Mouse (Mus musculus) neural tube, embryonic 11.5 days (tissue): ENCODE data around the gene Brms1. TPM values are rescaled to one million over a fixed set of nuclear protein-coding genes. Genes with fewer than 3 reads are reported as not detected.

Experiments
- ATAC-seq: fragments of 200-750 bp; cut with Nextera tagmentation; 2 replicates; pipeline ENCODE4 v1.8.0; 2017; ENCODE audit warnings: moderate number of reproducible peaks, mild to moderate bottlenecking, moderate TSS enrichment, moderate library complexity; ENCODE audit not compliant: insufficient read depth, low FRiP score, low TSS enrichment
- DNase-seq: peaks from one replicate; pipeline ENCODE4 v3.0.0-alpha.2; 2015; ENCODE audit warnings: low spot score
- H3K27ac ChIP-seq: fragments of 300-500 bp; sonication (generic); 2 replicates; pipeline ENCODE4 v1.5.1; 2014; ENCODE audit warnings: low read depth, mild to moderate bottlenecking, low read length
- H3K27me3 ChIP-seq: fragments of 300-500 bp; sonication (generic); 2 replicates; pipeline ENCODE4 v1.6.1; 2014; ENCODE audit warnings: mild to moderate bottlenecking, low read length, mixed read lengths; ENCODE audit not compliant: control insufficient read depth, insufficient read depth
- H3K36me3 ChIP-seq: fragments of 300-500 bp; sonication (generic); 2 replicates; pipeline ENCODE4 v1.6.1; 2014; ENCODE audit warnings: mild to moderate bottlenecking, low read length, moderate library complexity, mixed read lengths; ENCODE audit not compliant: control insufficient read depth, insufficient read depth
- H3K4me1 ChIP-seq: fragments of 300-500 bp; sonication (generic); 2 replicates; pipeline ENCODE4 v1.6.1; 2014; ENCODE audit warnings: low read length, mixed read lengths; ENCODE audit not compliant: control insufficient read depth, insufficient read depth
- H3K4me2 ChIP-seq: fragments of 300-500 bp; sonication (generic); 2 replicates; pipeline ENCODE4 v1.6.1; 2014; ENCODE audit warnings: low read depth, mild to moderate bottlenecking, moderate library complexity
- H3K4me3 ChIP-seq: fragments of 300-500 bp; sonication (generic); 2 replicates; pipeline ENCODE4 v1.5.1; 2014; ENCODE audit warnings: low read depth, low read length
- H3K9ac ChIP-seq: fragments of 300-500 bp; sonication (generic); 2 replicates; pipeline ENCODE4 v1.6.1; 2014; ENCODE audit warnings: mild to moderate bottlenecking, low read length
- H3K9me3 ChIP-seq: fragments of 300-500 bp; sonication (generic); 2 replicates; pipeline ENCODE4 v1.6.1; 2016; ENCODE audit warnings: low read length; ENCODE audit not compliant: control insufficient read depth
- WGBS: fragments of 180-500 bp; shearing (Covaris S2); extraction: QIAGEN DNeasy Blood & Tissue Kit; methylation state at CpG from one replicate; pipeline ENCODE4 v1.1.7; 2014; 5-methylcytosine and 5-hydroxymethylcytosine counted together
- polyA plus RNA-seq: library from polyadenylated mRNA; unstranded; fragments of >200 nt; fragmentation: Nextera tagmentation; extraction: Ambion mirVana; gene quantifications from 2 replicates; pipeline ENCODE4 v1.2.1, GENCODE M21; 2014

The Brms1 gene
- polyA plus RNA-seq, 1 experiment from 2014 or later: 78.9 TPM

GRCm38 (mm10) chr19:5048138-5049056 is 7.2 kb downstream of the Brms1 start:
- Histone ChIP-seq H3K4me1 (no peaks in the 10 kb centered on the region), H3K36me3 (peaks cover 6% of the 10 kb centered on the region), H3K4me3 (no peak overlapping the region)

DNA sequence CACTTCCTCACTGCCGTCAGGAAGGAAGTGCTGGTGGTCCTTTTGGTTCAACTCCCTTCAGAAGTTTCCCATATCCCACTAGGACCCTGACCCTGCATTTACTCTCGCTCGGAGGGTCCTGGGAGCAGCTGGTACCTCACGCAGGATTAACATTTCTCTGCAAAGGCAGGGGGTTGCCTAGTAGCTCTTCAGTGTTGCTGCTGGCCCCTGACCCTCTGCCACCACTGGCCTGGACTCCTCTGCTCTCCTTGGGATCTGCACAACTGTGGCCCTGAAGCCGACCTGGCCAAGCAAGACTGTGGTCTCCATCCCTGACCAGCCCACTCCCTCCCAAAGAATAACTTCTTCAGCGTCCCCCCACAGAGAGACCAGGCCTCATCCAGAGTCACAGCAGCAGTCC is 8.2 kb downstream of the Brms1 start:
- H3K4me2 ChIP-seq: no peak overlapping the region
- WGBS: 81% methylated on average over 6 of the region's 6 CpGs
- DNase-seq (no peak), ATAC-seq (no peak)
- H3K27ac ChIP-seq: no peak overlapping the region
- H3K36me3 ChIP-seq: peaks cover 6% of the 10 kb centered on the region
- no peaks in the 10 kb centered on the region for H3K4me1 ChIP-seq
- H3K4me3 ChIP-seq: no peak overlapping the region
- H3K9me3 ChIP-seq: no peaks in the 10 kb centered on the region
- no peak overlapping the region for H3K9ac ChIP-seq
- peaks cover 34% of the 10 kb centered on the region for H3K27me3 ChIP-seq

More at GRCm38 (mm10) chr19:5048138-5049056, 7.2 kb downstream of the Brms1 start:
- peaks cover 29% of the 10 kb centered on the region for H3K27me3 ChIP-seq
- no peak for DNase-seq
- H3K9ac ChIP-seq: no peak overlapping the region
- no peak overlapping the region for H3K4me2 ChIP-seq
- 87% methylated on average over 14 of the region's 14 CpGs for WGBS
- no peaks in the 10 kb centered on the region for H3K9me3 ChIP-seq
- ATAC-seq: no peak
- H3K27ac ChIP-seq: no peak overlapping the region

DNA sequence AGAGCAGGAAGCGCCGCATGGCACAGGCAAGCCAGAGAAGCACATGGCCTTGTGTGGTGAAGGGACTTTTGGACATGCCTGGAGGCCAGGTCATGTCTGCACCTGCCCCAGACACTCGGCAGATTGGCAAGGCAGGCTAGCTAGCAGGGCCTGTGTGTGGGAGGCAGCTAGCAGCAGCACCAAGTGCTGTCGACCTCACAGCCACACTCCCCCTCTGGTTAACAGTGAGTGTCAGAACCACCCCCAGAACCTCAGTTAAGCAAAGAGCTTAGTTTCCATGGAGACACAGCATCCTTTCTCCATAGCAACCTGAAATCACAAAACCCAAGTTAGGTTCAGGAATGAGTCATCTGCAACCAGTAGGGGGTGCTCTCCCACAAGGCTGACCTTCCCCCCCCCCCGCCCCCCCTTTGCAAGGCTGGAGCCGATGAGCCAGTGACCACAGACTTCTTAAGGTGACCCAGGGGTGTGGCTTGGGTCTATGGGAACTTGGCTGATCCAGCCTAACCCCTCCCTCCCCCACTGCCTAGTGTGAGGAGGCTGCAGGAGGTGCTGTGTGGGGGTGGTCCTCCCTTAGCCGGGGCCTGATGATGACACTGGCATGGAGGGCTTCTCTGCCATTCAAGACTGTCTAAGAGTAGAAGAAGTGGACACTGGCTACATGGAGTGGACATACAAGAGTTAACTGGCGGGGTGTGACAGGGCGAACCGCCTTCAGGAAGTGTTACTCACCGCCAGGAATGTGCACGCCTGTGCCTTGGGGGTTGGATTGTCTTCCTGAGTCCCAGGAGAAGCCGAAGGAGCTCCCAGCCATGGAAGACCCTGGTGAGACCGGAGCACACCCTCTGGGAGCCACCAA is 9.1 kb downstream of the Brms1 start, which contains the start of gene Rin1:
Rin1 (plus strand) TSS at position 435 of the 859 bp plus-strand sequence.
- peak; percentile 30 for DNase-seq
- Histone ChIP-seq H3K9me3 (no peaks in the 10 kb centered on the region), H3K4me3 (peak within 1 kb of the TSS; percentile 12; the same call in 1 of the 2 replicates), H3K27ac (no peak within 1 kb of the TSS), H3K9ac (peak within 1 kb of the TSS; percentile 23), H3K4me2 (no peak within 1 kb of the TSS), H3K4me1 (no peaks in the 10 kb centered on the region), H3K36me3 (peaks cover 6% of the 10 kb centered on the region), H3K27me3 (peaks cover 34% of the 10 kb centered on the region)
- 21% methylated on average over 14 of the region's 14 CpGs for WGBS
- ATAC-seq: no peak

DNA sequence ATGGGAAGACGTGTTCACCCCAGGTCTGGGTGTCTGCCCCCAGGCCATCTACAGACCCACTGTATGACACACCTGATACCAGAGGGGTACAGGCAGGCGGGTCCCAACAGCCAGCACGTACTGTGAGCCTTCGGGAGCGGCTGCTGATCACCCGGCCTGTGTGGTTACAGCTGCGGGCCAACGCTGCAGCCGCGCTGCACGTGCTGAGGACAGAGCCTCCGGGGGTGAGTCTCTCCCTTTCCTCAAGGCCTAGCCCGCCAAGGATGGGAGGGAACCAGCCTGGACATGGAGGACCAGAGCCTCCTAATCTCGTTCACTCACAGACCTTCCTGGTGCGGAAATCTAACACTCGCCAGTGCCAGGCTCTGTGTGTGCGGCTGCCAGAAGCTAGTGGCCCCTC is 9.9 kb downstream of the Brms1 start:
- no peak for DNase-seq
- Histone ChIP-seq H3K27ac (no peak overlapping the region), H3K4me2 (no peak overlapping the region)

GRCm38 (mm10) chr19:5051515-5051914 is 10.4 kb downstream of the Brms1 start:
- ATAC-seq: no peak
- Histone ChIP-seq H3K4me2 (no peak overlapping the region), H3K27me3 (peaks cover 34% of the 10 kb centered on the region), H3K9ac (peak overlapping the region; percentile 23), H3K4me1 (no peaks in the 10 kb centered on the region), H3K9me3 (no peaks in the 10 kb centered on the region), H3K27ac (no peak overlapping the region), H3K4me3 (no peak overlapping the region), H3K36me3 (peaks cover 2% of the 10 kb centered on the region; the same call in 1 of the 2 replicates)
- DNase-seq: no peak
- 29% methylated on average over 3 of the region's 3 CpGs for WGBS

More for the DNA sequence above, 9.9 kb downstream of the Brms1 start:
- Histone ChIP-seq H3K36me3 (peaks cover 6% of the 10 kb centered on the region), H3K27me3 (peaks cover 34% of the 10 kb centered on the region), H3K9ac (peak overlapping the region; percentile 23), H3K4me3 (peak overlapping the region; percentile 12; the same call in 1 of the 2 replicates), H3K4me1 (no peaks in the 10 kb centered on the region), H3K9me3 (no peaks in the 10 kb centered on the region)
- ATAC-seq: no peak
- 8% methylated on average over 17 of the region's 17 CpGs for WGBS

DNA sequence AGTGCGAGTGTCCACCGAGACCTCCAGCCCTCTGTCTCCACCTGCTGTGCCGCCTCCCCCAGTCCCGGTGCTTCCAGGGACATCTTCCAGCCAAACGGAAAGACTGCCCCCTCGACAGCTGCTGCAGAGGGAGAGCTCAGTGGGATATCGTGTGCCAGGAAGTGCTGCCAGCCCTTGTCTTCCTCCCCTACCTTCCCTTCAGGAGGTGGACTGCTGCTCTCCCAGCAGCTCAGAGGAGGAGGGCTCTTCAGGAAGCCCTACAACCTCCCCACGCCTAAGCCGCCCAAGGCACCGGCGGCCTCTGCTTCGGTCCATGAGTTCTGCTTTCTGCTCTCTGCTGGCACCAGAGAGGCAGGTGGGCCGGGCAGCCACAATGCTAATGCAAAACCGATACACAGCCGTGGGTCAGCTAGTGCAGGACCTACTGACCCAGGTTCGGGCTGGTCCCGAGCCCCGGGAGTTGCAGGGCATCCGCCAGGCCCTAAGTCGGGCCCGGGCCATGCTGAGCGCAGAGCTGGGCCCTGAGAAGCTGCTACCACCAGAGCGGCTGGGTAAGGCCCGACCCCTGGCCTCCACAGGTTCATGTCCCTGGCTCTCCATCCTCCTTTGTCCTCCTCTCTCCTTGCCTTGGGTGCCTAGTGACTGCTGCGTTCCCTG is 11.1 kb downstream of the Brms1 start:
- ATAC-seq (no peak), DNase-seq (no peak)
- 23% methylated on average over 25 of the region's 25 CpGs for WGBS
- Histone ChIP-seq H3K9ac (no peak overlapping the region), H3K4me3 (no peak overlapping the region), H3K27me3 (peaks cover 34% of the 10 kb centered on the region), H3K27ac (no peak overlapping the region), H3K4me2 (no peak overlapping the region), H3K4me1 (no peaks in the 10 kb centered on the region), H3K9me3 (no peaks in the 10 kb centered on the region), H3K36me3 (peaks cover 2% of the 10 kb centered on the region; the same call in 1 of the 2 replicates)

GRCm38 (mm10) chr19:5052853-5053252 is 11.7 kb downstream of the Brms1 start:
- WGBS: 63% methylated on average over 17 of the region's 17 CpGs
- no peak for DNase-seq

DNA sequence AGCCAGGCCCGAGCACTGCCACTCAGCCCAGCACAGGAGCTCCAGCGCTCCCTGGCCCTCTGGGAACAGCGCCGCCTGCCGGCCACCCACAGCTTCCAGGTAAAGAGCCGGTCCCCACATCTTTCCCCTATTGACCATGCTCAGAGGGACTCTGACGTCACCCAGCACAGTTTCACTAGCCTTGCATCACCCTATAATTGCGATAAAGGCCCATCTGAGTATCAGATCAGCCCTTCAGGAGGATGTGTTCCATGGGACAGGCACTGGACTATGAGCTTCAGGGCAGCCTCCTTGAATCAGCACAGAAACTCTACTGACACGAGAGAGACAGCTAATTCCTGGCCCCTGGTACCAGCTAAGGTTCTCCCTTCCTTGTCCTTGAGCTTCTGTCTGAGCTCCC is 12.8 kb downstream of the Brms1 start:
- DNase-seq: peak; percentile 74
- H3K36me3 ChIP-seq: no peaks in the 10 kb centered on the region
- no peak overlapping the region for H3K4me3 ChIP-seq
- 23% methylated on average over 9 of the region's 9 CpGs for WGBS
- peaks cover 34% of the 10 kb centered on the region for H3K27me3 ChIP-seq
- H3K9ac ChIP-seq: no peak overlapping the region
- 0 out of 2 replicates have a peak, but pooled peaks cover 7% of the 10 kb centered on the region for H3K4me1 ChIP-seq
- H3K9me3 ChIP-seq: no peaks in the 10 kb centered on the region
- no peak for ATAC-seq
- H3K4me2 ChIP-seq: no peak overlapping the region
- no peak overlapping the region for H3K27ac ChIP-seq

More at GRCm38 (mm10) chr19:5052853-5053252, 11.7 kb downstream of the Brms1 start:
- Histone ChIP-seq H3K27me3 (peaks cover 34% of the 10 kb centered on the region), H3K27ac (no peak overlapping the region), H3K9ac (no peak overlapping the region), H3K4me3 (no peak overlapping the region), H3K4me1 (no peaks in the 10 kb centered on the region), H3K9me3 (no peaks in the 10 kb centered on the region), H3K36me3 (peaks cover 2% of the 10 kb centered on the region; the same call in 1 of the 2 replicates), H3K4me2 (no peak overlapping the region)
- no peak for ATAC-seq
